Mouse (Mus musculus) megakaryocyte, adult 5-6 weeks (primary cell): ENCODE results near the gene Hrc. TPM values are rescaled to one million over a fixed set of nuclear protein-coding genes. Genes with fewer than 3 reads are reported as not detected.

ENCODE experiments used
- ATAC-seq: 2 replicates; pipeline ENCODE4 v1.8.0; 2016; ENCODE audit warnings: mild to moderate bottlenecking, inconsistent platforms; ENCODE audit not compliant: poor library complexity, severe bottlenecking
- total RNA-seq, 2 experiments: library from RNA; stranded (forward) in 1 of 2; stranded (reverse) in 1 of 2; fragments of 153-499, 151-499 nt in 1 of 2; fragments of 221-1000, 200-1000 nt in 1 of 2; gene quantifications; 2 replicates each; pipeline versions ENCODE4 v1.2.3 to v1.2.4; 2015 to 2017

Gene Hrc
- total RNA-seq, 2 experiments from 2014 or later: 0.07 TPM; not detected in 1

DNA sequence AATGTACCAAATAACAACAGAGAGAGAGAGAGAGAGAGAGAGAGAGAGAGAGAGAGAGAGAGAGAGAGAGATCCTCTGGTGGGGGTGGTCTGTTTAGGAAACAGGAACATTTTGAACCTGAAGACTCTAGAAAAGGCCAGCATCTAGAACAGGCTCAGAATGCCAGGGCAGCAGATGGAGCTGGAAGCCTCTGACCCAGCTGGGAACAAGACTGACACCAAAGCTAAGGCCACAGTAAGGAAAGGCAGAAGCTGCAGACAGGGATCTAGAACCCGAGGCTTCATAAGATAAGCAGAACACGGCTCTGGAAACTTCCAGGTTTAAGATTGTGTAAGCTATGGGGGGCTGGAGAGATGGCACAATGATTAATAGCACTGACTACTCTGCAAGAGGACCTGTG is 28.9 kb downstream of the Hrc start:
- ATAC-seq: no peak

DNA sequence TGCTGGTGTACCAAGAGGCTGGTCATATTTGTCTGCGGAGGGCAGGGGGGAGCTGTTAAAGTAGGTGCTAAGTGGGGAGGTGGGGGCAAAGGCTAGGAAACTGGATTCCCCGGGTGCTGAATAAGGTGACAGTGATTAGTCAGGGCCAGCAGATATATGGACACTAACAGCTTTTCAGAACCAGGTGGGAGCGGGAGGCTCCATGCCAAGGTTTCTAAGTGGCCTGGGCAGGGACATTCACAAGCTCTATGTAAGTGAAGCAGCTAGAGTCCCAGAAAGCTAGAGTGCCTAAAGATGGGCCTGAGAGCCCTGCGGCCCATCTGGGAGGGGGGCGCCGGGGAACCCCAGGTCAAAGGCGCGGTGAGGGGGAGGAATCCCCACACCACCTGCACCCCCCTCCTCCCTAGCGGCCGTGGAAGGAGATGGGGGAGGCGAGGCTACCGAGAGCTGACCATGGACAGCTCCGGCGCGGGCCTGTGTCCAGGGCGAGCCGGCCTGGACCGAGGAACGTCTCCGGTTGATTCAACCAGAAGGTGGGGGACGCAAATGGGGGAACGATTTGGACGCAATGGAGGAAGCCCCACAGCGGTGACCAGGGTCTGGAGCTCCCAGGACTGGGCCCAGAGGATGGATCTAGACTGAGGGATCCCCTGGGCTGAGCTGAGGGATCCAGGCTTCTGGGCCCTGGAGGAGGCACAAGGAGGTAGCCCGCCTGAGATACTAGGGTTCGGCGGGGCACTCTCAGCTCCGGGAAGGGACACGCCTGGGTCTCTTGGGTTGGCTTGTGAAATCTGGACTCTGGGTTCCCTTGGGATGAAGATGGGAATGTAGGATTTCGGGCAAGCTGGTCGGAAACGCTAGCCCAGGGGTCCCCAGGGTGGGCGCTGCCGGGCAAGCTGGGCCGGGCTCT is 30.9 kb downstream of the Hrc start:
- no peak for ATAC-seq

GRCm38 (mm10) chr7:45366652-45367019 is 31.5 kb downstream of the Hrc start, which contains the start of gene Ppfia3:
TSS of gene Ppfia3 (minus strand) at chr7:45367019.
- ATAC-seq: no peak

DNA sequence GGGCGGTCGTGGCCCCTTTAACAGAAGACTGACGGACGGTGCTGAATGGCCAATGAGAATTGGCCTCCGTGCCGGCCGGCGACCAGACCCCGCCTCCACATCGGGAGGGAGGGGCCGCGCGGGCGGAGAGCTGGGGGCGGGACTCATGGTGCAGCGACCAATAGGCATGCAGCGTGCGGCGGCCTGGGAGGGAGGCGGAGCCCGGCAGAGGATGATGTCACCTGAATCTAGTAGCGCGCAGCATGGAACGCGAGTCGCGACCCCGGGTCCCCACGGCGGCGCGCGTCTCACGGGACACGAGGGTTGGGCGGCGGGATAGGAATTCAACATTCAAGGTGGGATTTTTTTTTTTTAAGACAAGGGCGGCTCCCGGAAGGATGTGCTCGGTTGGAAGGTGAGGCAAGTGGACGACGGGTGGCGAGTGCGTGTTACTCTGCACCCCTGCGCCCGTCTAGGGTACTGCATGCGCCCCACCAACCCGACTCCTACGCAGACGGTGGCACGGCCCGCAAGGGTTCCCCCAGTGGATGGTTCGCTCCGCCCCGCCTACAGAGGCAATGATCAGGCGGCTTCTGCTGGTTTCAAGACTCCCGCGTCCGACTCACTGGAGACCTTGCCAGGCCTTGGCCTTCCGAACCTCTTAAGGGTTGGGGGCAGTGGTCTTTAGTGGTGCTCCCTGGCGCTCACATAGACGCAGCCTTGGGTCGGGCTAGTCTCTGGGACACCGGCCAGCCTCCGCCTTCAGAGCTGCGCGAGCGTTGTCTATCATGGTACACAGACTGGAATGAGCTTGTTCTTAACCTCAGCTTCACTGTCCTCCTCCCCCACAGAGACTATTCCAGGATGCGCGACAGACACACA is 32.2 kb downstream of the Hrc start:
- peak; percentile 86 for ATAC-seq

- ATAC-seq: no peak
Observed at GRCm38 (mm10) chr7:45368178-45368577, 33.1 kb downstream of the Hrc start.

- no peak for ATAC-seq
Observed at GRCm38 (mm10) chr7:45369022-45369745, 34.1 kb downstream of the Hrc start.

DNA sequence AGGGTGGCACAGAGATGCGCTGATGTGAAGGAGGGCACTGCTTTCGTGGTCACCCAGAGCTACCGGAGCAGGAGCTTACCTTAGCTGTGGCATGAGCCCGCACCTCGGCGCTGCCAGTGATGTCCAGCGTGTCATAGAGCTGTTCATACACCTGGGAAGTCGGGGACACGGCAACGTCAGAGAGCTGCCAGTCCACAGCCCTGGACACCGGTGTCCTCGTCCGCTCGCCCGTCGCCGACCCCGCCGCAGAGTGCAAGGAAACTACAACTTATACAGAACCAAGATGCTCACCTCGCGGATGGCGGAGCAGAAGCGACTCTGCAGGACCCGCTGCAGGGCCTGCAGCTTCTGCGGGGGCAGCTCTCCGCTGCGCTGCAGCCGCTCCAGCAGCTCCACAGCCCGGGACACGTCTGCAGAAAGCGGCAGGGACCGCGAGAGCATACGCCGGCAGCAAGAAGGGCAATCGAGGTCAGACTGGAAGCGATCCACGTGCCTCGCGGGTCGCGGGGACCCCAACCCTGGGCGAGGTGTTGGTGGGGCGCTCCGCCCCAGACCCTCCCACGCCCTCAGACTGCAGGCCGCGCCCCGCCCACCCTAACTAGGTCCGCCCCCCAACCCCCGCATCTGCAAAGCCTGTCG is 34.9 kb downstream of the Hrc start:
- ATAC-seq: no peak

DNA sequence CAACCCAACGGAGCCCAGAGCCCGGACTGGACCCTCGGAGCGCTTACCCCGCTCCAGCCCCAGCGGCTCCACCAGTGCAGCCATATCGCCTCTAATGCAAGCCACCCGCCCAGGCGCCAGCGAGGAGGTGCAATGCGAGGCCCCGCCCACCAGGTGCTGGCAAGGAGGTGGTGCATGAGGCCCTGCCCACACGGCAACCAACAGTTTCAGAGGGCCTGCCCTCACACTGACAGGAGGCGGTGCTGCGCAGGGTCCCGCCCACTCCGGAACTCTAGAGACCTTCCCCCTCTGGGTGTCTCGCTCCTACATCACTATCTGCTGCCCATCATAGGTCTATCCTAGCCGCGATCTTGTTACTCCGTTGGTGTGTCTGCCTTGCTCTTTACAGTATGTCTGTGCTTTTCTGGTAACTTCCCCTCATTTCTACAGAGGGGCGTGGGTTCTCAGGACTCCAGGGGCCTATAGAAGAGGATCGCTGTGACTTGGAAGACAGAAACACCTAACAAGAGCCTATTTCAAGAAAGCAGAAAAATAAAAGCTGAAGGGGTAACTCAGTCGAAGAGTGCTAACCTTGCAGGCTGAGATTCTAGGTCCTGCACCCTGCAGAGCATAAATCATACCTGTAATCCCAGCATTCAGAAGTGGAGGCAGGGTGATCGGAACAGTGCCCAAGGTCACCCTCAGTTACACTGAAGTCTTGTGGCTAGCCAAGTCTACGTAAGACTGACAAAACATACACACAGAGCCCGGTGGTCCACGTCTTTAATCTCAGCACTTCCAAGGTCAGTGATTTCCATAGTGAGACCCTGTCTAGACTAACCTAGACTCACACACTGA is 35.6 kb downstream of the Hrc start, which contains the start of gene Lin7b:
Lin7b (minus strand) TSS at position 109 of the 837 bp plus-strand sequence.
- ATAC-seq: peak; percentile 73

GRCm38 (mm10) chr7:45372371-45372770 is 37.3 kb downstream of the Hrc start:
- no peak for ATAC-seq

GRCm38 (mm10) chr7:45374620-45375019 is 39.5 kb downstream of the Hrc start:
- ATAC-seq: no peak

- no peak for ATAC-seq
Observed at GRCm38 (mm10) chr7:45376057-45376456, 41.0 kb downstream of the Hrc start.

- no peak for ATAC-seq
Observed at GRCm38 (mm10) chr7:45386077-45386476, 51.0 kb downstream of the Hrc start.

Other genes starting within 250 kb of the Hrc start
Only the 30 nearest of the 36 such genes appear.
- gene Gm45713, start 199.1 kb upstream of the Hrc start, total RNA-seq (2015): not detected in 2 replicates
- gene Gm45713, start 199.1 kb upstream of the Hrc start, total RNA-seq (2017): not detected in 2 replicates
- gene Flt3l, start 198.9 kb upstream of the Hrc start, total RNA-seq (2015): 22.7 and 29.0 TPM in 2 replicates
- gene Flt3l, start 198.9 kb upstream of the Hrc start, total RNA-seq (2017): 17.4 and 17.6 TPM in 2 replicates
- 131 and 132 TPM in 2 replicates for gene Pih1d1, start 181.0 kb upstream of the Hrc start, total RNA-seq (2015)
- 43.9 and 51.4 TPM in 2 replicates for gene Pih1d1, start 181.0 kb upstream of the Hrc start, total RNA-seq (2017)
- 68.0 and 72.0 TPM in 2 replicates for gene Aldh16a1, start 180.7 kb upstream of the Hrc start, total RNA-seq (2015)
- 26.9 and 33.7 TPM in 2 replicates for gene Aldh16a1, start 180.7 kb upstream of the Hrc start, total RNA-seq (2017)
- gene Slc17a7, start 171.3 kb upstream of the Hrc start, total RNA-seq (2015): 0.18 TPM in 1 of 2 replicates, not detected in the other
- gene Slc17a7, start 171.3 kb upstream of the Hrc start, total RNA-seq (2017): not detected in 2 replicates
- not detected in 2 replicates for gene Gfy, start 155.7 kb upstream of the Hrc start, total RNA-seq (2015)
- not detected in 2 replicates for gene Gfy, start 155.7 kb upstream of the Hrc start, total RNA-seq (2017)
- gene Pth2, start 154.3 kb upstream of the Hrc start, total RNA-seq (2015): not detected in 2 replicates
- gene Pth2, start 154.3 kb upstream of the Hrc start, total RNA-seq (2017): not detected in 2 replicates
- gene Ccdc155, start 130.4 kb upstream of the Hrc start, total RNA-seq (2015): not detected in 2 replicates
- not detected in 2 replicates for gene Ccdc155, start 130.4 kb upstream of the Hrc start, total RNA-seq (2017)
- gene Dkkl1, start 123.1 kb upstream of the Hrc start, total RNA-seq (2015): 1.0 and 1.6 TPM in 2 replicates
- gene Dkkl1, start 123.1 kb upstream of the Hrc start, total RNA-seq (2017): 1.1 and 5.0 TPM in 2 replicates
- 0.07 TPM in 1 of 2 replicates, not detected in the other for gene Tead2, start 119.5 kb upstream of the Hrc start, total RNA-seq (2015)
- gene Tead2, start 119.5 kb upstream of the Hrc start, total RNA-seq (2017): not detected in 2 replicates
- 105 and 111 TPM in 2 replicates for gene Cd37, start 96.2 kb upstream of the Hrc start, total RNA-seq (2015)
- 67.9 and 74.9 TPM in 2 replicates for gene Cd37, start 96.2 kb upstream of the Hrc start, total RNA-seq (2017)
- gene Slc6a16, start 94.2 kb upstream of the Hrc start, total RNA-seq (2015): not detected in 2 replicates
- not detected in 2 replicates for gene Slc6a16, start 94.2 kb upstream of the Hrc start, total RNA-seq (2017)
- 0.27 and 0.78 TPM in 2 replicates for gene Slc6a21, start 57.8 kb upstream of the Hrc start, total RNA-seq (2015)
- gene Slc6a21, start 57.8 kb upstream of the Hrc start, total RNA-seq (2017): not detected in 2 replicates
- 3.2 and 4.7 TPM in 2 replicates for gene Trpm4, start 1.5 kb upstream of the Hrc start, total RNA-seq (2015)
- gene Trpm4, start 1.5 kb upstream of the Hrc start, total RNA-seq (2017): 4.8 and 5.4 TPM in 2 replicates
- 0.50 TPM in 1 of 2 replicates, not detected in the other for gene Ppfia3, start 31.7 kb downstream of the Hrc start, total RNA-seq (2015)
- gene Ppfia3, start 31.7 kb downstream of the Hrc start, total RNA-seq (2017): not detected in 2 replicates
- gene Lin7b, start 35.3 kb downstream of the Hrc start, total RNA-seq (2015): 0.71 TPM in 1 of 2 replicates, not detected in the other
- gene Lin7b, start 35.3 kb downstream of the Hrc start, total RNA-seq (2017): not detected in 2 replicates
- 69.6 and 94.3 TPM in 2 replicates for gene Snrnp70, start 60.5 kb downstream of the Hrc start, total RNA-seq (2015)
- gene Snrnp70, start 60.5 kb downstream of the Hrc start, total RNA-seq (2017): 261 and 320 TPM in 2 replicates
- not detected in 2 replicates for gene Kcna7, start 70.4 kb downstream of the Hrc start, total RNA-seq (2015)
- gene Kcna7, start 70.4 kb downstream of the Hrc start, total RNA-seq (2017): not detected in 2 replicates
- gene Ntf5, start 78.4 kb downstream of the Hrc start, total RNA-seq (2015): not detected in 2 replicates
- not detected in 2 replicates for gene Ntf5, start 78.4 kb downstream of the Hrc start, total RNA-seq (2017)
- gene Lhb, start 85.5 kb downstream of the Hrc start, total RNA-seq (2015): not detected in 2 replicates
- gene Lhb, start 85.5 kb downstream of the Hrc start, total RNA-seq (2017): not detected in 2 replicates
- 9.8 and 10.6 TPM in 2 replicates for gene Gys1, start 99.6 kb downstream of the Hrc start, total RNA-seq (2015)
- 7.2 and 8.8 TPM in 2 replicates for gene Gys1, start 99.6 kb downstream of the Hrc start, total RNA-seq (2017)
- gene Ruvbl2, start 102.8 kb downstream of the Hrc start, total RNA-seq (2015): 48.6 and 51.6 TPM in 2 replicates
- 52.9 and 60.2 TPM in 2 replicates for gene Ruvbl2, start 102.8 kb downstream of the Hrc start, total RNA-seq (2017)
- 2,869 and 3,213 TPM in 2 replicates for gene Ftl1, start 124.6 kb downstream of the Hrc start, total RNA-seq (2015)
- gene Ftl1, start 124.6 kb downstream of the Hrc start, total RNA-seq (2017): 1,589 and 1,786 TPM in 2 replicates
- gene Bax, start 131.6 kb downstream of the Hrc start, total RNA-seq (2015): 24.6 and 25.0 TPM in 2 replicates
- 31.8 and 37.4 TPM in 2 replicates for gene Bax, start 131.6 kb downstream of the Hrc start, total RNA-seq (2017)
- gene Tulp2, start 146.6 kb downstream of the Hrc start, total RNA-seq (2015): not detected in 2 replicates
- gene Tulp2, start 146.6 kb downstream of the Hrc start, total RNA-seq (2017): not detected in 2 replicates
- gene Gm45808, start 151.5 kb downstream of the Hrc start, total RNA-seq (2015): not detected in 2 replicates
- gene Gm45808, start 151.5 kb downstream of the Hrc start, total RNA-seq (2017): 0.61 TPM in 1 of 2 replicates, not detected in the other
- 15.5 and 18.3 TPM in 2 replicates for gene Dhdh, start 153.5 kb downstream of the Hrc start, total RNA-seq (2015)
- 14.2 and 16.0 TPM in 2 replicates for gene Dhdh, start 153.5 kb downstream of the Hrc start, total RNA-seq (2017)
- gene Nucb1, start 175.1 kb downstream of the Hrc start, total RNA-seq (2015): 54.9 and 59.1 TPM in 2 replicates
- 178 and 199 TPM in 2 replicates for gene Nucb1, start 175.1 kb downstream of the Hrc start, total RNA-seq (2017)
- 29.2 and 39.1 TPM in 2 replicates for gene Ppp1r15a, start 191.0 kb downstream of the Hrc start, total RNA-seq (2015)
- 50.0 and 64.7 TPM in 2 replicates for gene Ppp1r15a, start 191.0 kb downstream of the Hrc start, total RNA-seq (2017)
- gene Plekha4, start 191.0 kb downstream of the Hrc start, total RNA-seq (2015): not detected in 2 replicates
- 0.24 TPM in 1 of 2 replicates, not detected in the other for gene Plekha4, start 191.0 kb downstream of the Hrc start, total RNA-seq (2017)